In genomic region chr11:10006881-10007280, GRCm38 (mm10) we compare ENCODE assay signal across 21 mouse cellular contexts.
"Had no signal": no experiment of that assay in that cellular context is flagged by ENCODE, and none has a peak within 500 bp of the region (broad histone marks: within the 10 kb centered on the region; RNA-seq: fewer than 3 reads in every experiment).

No protein-coding gene starts in this region.

- DNase-seq: kidney, adult 11 months; kidney, adult 8-10 months; kidney, postnatal 10 days; kidney, postnatal 36 days; left cerebral cortex, postnatal 4 days; liver, postnatal 0 days; lung, embryonic 14.5 days; retina, postnatal 1 day; right cerebral cortex, postnatal 25 days; spleen, adult 18-20 months; thymus, postnatal 25 days had no signal

- H3K27ac ChIP-seq: kidney, embryonic 15.5 days; limb, embryonic 12.5 days; limb, embryonic 15.5 days; liver, embryonic 14.5 days; macrophage; midbrain, embryonic 13.5 days; stomach, embryonic 15.5 days had no signal

- H3K27me3 ChIP-seq: kidney, embryonic 15.5 days; limb, embryonic 12.5 days; limb, embryonic 15.5 days; midbrain, embryonic 13.5 days; stomach, embryonic 15.5 days had no signal

- H3K9ac ChIP-seq: kidney, embryonic 15.5 days; limb, embryonic 12.5 days; limb, embryonic 15.5 days; liver, embryonic 14.5 days; liver, postnatal 0 days; lung, embryonic 14.5 days; midbrain, embryonic 13.5 days; stomach, embryonic 15.5 days had no signal

- H3K4me3 ChIP-seq: kidney, embryonic 15.5 days; limb, embryonic 12.5 days; limb, embryonic 15.5 days; midbrain, embryonic 13.5 days; myocyte; stomach, embryonic 15.5 days had no signal

- H3K9me3 ChIP-seq: kidney, embryonic 15.5 days; limb, embryonic 12.5 days; limb, embryonic 15.5 days; midbrain, embryonic 13.5 days; stomach, embryonic 15.5 days had no signal

- H3K4me1 ChIP-seq: kidney, embryonic 15.5 days; limb, embryonic 12.5 days; limb, embryonic 15.5 days; midbrain, embryonic 13.5 days; stomach, embryonic 15.5 days had no signal

- H3K36me3 ChIP-seq: kidney, embryonic 15.5 days; limb, embryonic 12.5 days; limb, embryonic 15.5 days; midbrain, embryonic 13.5 days; stomach, embryonic 15.5 days had no signal

- ATAC-seq: liver, postnatal 0 days; lung, postnatal 0 days; midbrain, embryonic 13.5 days had no signal

- H3K4me2 ChIP-seq: kidney, embryonic 15.5 days; limb, embryonic 12.5 days; limb, embryonic 15.5 days; liver, embryonic 11.5 days; lung, embryonic 14.5 days; midbrain, embryonic 13.5 days; stomach, embryonic 15.5 days had no signal
